Mouse (Mus musculus): ENCODE data around the gene Adgrb2.

- TF ChIP-seq USF1 (IDR thresholded peaks at IDR 0.05; ENCODE audit: low read depth): no peak
- no peak for TF ChIP-seq POLR2A (IDR thresholded peaks at IDR 0.05; ENCODE audit: insufficient read length, low read depth)
- TF ChIP-seq MYOD1 (IDR thresholded peaks at IDR 0.05; ENCODE audit: control insufficient read depth in 1 of 3, insufficient read length in 2 of 3, low read depth in 2 of 3): no peak
- no peak for TF ChIP-seq MYOG (IDR thresholded peaks at IDR 0.05; ENCODE audit: control insufficient read depth in 1 of 3, insufficient read depth in 1 of 3, insufficient read length in 2 of 3, low read depth in 2 of 3)
- no peak for TF ChIP-seq MAX (IDR thresholded peaks at IDR 0.05; ENCODE audit: low read depth)
- TF ChIP-seq TCF3 (IDR thresholded peaks at IDR 0.05; ENCODE audit: insufficient read length, low read depth): no peak
- TF ChIP-seq TCF12 (IDR thresholded peaks at IDR 0.05; ENCODE audit: insufficient read depth, poor library complexity, severe bottlenecking): no peak
- no peak for TF ChIP-seq E2F4 (IDR thresholded peaks at IDR 0.05; ENCODE audit: insufficient read depth)
- TF ChIP-seq CEBPB (IDR thresholded peaks at IDR 0.05; ENCODE audit: insufficient read depth, poor library complexity, severe bottlenecking): no peak
- TF ChIP-seq POLR2AphosphoS2 (IDR thresholded peaks at IDR 0.05; ENCODE audit: insufficient read length, low read depth): no peak
- no peak for TF ChIP-seq REST (IDR thresholded peaks at IDR 0.05; ENCODE audit: insufficient read depth, insufficient read length)
- no peak for TF ChIP-seq SRF (IDR thresholded peaks at IDR 0.05; ENCODE audit: control insufficient read depth, insufficient read length, low read depth)
Observed at GRCm38 (mm10) chr4:130071758-130072157, 87.1 kb downstream of the Adgrb2 start.
